In genomic region chr1:82641316-82641987, GRCm38 (mm10) we compare ENCODE assay signal across 8 mouse cellular contexts. TPM values are rescaled to one million over a fixed set of nuclear protein-coding genes. Genes with fewer than 3 reads are reported as not detected.
DNase-seq lines count a peak whose midpoint lies in the region; ATAC-seq and TF ChIP-seq lines count a peak whose summit lies in the region.

No protein-coding gene starts in this region.

- H3K27me3 ChIP-seq in hindbrain, embryonic 16.5 days (replicated peaks; ENCODE audit: control insufficient read depth, insufficient read depth, low read length), result no peaks in the 10 kb centered on the region

- DNase-seq in T-cell, adult 2 months (ENCODE audit: low spot score), result peak; percentile 15
- DNase-seq in cerebellum, adult 9-11 months, result peak; percentile 37
- DNase-seq in frontal cortex, postnatal 14 days (ENCODE audit: low spot score in 2 of 2), result peak; percentile 38 to 79
- peak; percentile 69 to 84 for DNase-seq in left cerebral cortex, adult 2 months (ENCODE audit: extremely low spot score in 1 of 2, low spot score in 2 of 2)
- peak; percentile 58 for DNase-seq in right cerebral cortex, postnatal 25 days

- intact Hi-C loops in left cerebral cortex, adult 2 months (cut with DNase I), result loop anchor here (5.0 kb wide), 2 partner anchors 84 to 1324 kb away; no protein-coding TSS in a partner anchor

- TF ChIP-seq CTCF in left cerebral cortex, adult 2 months (IDR thresholded peaks at IDR 0.05), result peak; percentile 100

- H3K4me1 ChIP-seq in hindbrain, embryonic 16.5 days (ENCODE audit: control insufficient read depth, insufficient read depth, low read depth, low read length), result no peaks in the 10 kb centered on the region

- H3K27ac ChIP-seq in hindbrain, embryonic 16.5 days (ENCODE audit: low read depth, low read length), result no peak overlapping the region
- H3K27ac ChIP-seq in left cerebral cortex, adult 2 months, result no peak overlapping the region

- H3K9me3 ChIP-seq in hindbrain, embryonic 16.5 days (ENCODE audit: control insufficient read depth, low read length), result no peaks in the 10 kb centered on the region

- peak overlapping the region; percentile 31 for H3K4me3 ChIP-seq in hindbrain, embryonic 16.5 days (ENCODE audit: low read length)
- H3K4me3 ChIP-seq in left cerebral cortex, adult 2 months, result peak overlapping the region; percentile 29

- peak overlapping the region; percentile 52 for H3K4me2 ChIP-seq in hindbrain, embryonic 16.5 days (ENCODE audit: low read length)

- ATAC-seq in hindbrain, embryonic 16.5 days, result no peak
- peak; percentile 72 for ATAC-seq in megakaryocyte progenitor cell, adult 5-6 weeks (replicated peaks; ENCODE audit: poor library complexity)
- ATAC-seq in activated CD4-positive, CD25-positive, alpha-beta regulatory T cell, adult 4 months, result no peak

- no peaks in the 10 kb centered on the region for H3K36me3 ChIP-seq in hindbrain, embryonic 16.5 days (ENCODE audit: control insufficient read depth, insufficient read depth, low read length)

- WGBS in hindbrain, embryonic 16.5 days, result 38% methylated on average over 18 of the region's 18 CpGs

- no peak overlapping the region for H3K9ac ChIP-seq in hindbrain, embryonic 16.5 days (ENCODE audit: low read depth, low read length)

RNA-seq across cellular contexts. Expression of gene Col4a3, which starts 54.7 kb away (rescaled TPM):
- polyA plus RNA-seq in hindbrain, embryonic 16.5 days (2015; fragmentation: Nextera tagmentation; extraction: Ambion mirVana), result 0.46 and 0.60 TPM in 2 replicates
- total RNA-seq in left cerebral cortex, adult 2 months (2021), result under 1 TPM; 0.75 to 0.86 TPM
- total RNA-seq in megakaryocyte progenitor cell, adult 5-6 weeks (2015), result not detected in 2 replicates
- total RNA-seq in megakaryocyte progenitor cell, adult 5-6 weeks (2017), result not detected in 2 replicates
- under 1 TPM in 1 of 2 experiments, not detected in 1; 0.05 TPM for polyA plus RNA-seq in activated CD4-positive, CD25-positive, alpha-beta regulatory T cell, adult 4 months (2017; shearing (Covaris generic))

RNA-seq across cellular contexts. Expression of gene Col4a4, which starts 54.8 kb away (rescaled TPM):
- polyA plus RNA-seq in hindbrain, embryonic 16.5 days (2015; fragmentation: Nextera tagmentation; extraction: Ambion mirVana), result 0.25 and 0.41 TPM in 2 replicates
- total RNA-seq in left cerebral cortex, adult 2 months (2021), result 1 to 10 TPM; 2.5 to 2.9 TPM
- total RNA-seq in megakaryocyte progenitor cell, adult 5-6 weeks (2015), result not detected in 2 replicates
- 0.03 and 0.04 TPM in 2 replicates for total RNA-seq in megakaryocyte progenitor cell, adult 5-6 weeks (2017)
- polyA plus RNA-seq in activated CD4-positive, CD25-positive, alpha-beta regulatory T cell, adult 4 months (2017; shearing (Covaris generic)), result under 1 TPM; 0.11 to 0.12 TPM

Comparison
In these comparisons a context has a peak if more than half of its experiments do, and no peak if none do; other contexts are left out.
1. DNase-seq: peak in every context shown above with its lines; median percentile 76 in left cerebral cortex, adult 2 months; 58 in frontal cortex, postnatal 14 days; 58 in right cerebral cortex, postnatal 25 days; 37 in cerebellum, adult 9-11 months; 15 in T-cell, adult 2 months.